Mouse (Mus musculus) layer of hippocampus, postnatal 25 days (tissue): ENCODE results near the gene AB124611. TPM values are rescaled to one million over a fixed set of nuclear protein-coding genes. Genes with fewer than 3 reads are reported as not detected.
"Not testable (repeated sequence)": the region's sequence is repeated elsewhere in the genome, so short reads cannot be mapped to it uniquely, and the experiment has no call there.

Source experiments
- DNase-seq, 2 experiments: peaks; one replicate each; pipeline ENCODE4 v3.0.0; 2022; ENCODE audit warnings: mixed read lengths in 2 of 2, low spot score in 1 of 2; ENCODE audit errors: extremely low spot score in 1 of 2
- total RNA-seq, 2 experiments: library from RNA; stranded (reverse); gene quantifications; 2 replicates each; pipeline ENCODE4 v1.2.3; 2021

The AB124611 gene
- total RNA-seq, 2 experiments from 2014 or later: 0.47 to 0.61 TPM

DNA sequence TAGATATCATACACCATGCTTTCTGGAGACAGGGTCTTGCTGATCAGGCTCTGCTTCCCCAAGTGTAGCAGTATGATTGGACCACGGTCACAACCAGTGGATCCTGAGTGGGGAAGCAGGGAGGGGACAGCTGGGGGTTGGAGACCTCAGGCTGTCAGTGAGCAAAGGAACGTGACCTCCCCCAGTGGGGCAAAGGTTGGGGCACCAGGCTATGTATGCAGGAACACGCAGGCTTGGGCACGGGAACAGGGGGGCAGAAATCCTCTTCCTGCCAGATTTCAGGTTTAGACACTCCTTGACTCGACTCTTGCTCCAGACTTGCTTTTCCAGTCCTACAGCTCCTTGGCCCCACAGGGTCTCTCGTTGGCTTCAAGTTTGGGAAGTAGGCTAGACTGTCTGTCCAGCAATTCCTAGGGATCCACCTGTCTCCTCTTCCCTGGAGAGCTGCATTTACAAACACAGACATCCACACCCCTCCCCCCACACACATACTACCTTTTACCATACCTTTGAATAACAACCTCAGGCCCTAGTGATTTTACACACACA, 8.0 kb upstream of the AB124611 start:
- no peak for DNase-seq

DNA sequence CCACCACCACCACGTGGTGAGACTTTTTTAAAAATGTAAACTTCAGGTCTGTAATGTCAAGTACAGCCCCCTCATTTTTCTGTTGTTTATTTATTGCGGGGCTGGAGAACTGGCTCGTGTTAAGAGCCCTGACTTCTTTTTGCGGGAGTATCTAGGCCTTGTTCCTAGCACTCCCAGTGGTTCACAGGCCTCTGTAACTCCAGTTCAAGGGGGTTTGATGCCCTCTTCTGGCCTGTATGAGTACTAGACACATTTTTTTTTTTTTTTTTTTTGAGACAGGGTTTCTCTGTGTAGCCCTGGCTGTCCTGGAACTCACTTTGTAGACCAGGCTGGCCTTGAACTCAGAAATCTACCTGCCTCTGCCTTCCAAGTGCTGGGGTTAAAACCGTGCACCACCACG, 7.3 kb upstream of the AB124611 start:
- DNase-seq: not testable (repeated sequence)

- no peak for DNase-seq
Observed at GRCm38 (mm10) chr9:21525142-21525936, 637 bp upstream of the AB124611 start.

DNA sequence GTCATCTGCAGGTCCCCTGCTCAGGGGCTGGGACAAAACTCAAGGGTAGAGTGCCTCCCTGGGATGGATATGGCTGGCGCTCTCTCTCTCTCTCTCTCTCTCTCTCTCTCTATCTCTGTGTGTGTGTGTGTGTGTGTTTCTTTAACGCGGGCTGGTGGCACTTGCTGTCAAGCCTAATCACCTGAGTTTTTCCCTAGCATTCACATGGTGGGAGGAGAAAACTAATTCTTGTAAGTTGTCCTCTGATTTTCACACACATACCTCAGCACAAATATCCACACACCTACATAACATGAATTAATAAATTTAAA, 613 bp downstream of the AB124611 start:
- DNase-seq: no peak

DNA sequence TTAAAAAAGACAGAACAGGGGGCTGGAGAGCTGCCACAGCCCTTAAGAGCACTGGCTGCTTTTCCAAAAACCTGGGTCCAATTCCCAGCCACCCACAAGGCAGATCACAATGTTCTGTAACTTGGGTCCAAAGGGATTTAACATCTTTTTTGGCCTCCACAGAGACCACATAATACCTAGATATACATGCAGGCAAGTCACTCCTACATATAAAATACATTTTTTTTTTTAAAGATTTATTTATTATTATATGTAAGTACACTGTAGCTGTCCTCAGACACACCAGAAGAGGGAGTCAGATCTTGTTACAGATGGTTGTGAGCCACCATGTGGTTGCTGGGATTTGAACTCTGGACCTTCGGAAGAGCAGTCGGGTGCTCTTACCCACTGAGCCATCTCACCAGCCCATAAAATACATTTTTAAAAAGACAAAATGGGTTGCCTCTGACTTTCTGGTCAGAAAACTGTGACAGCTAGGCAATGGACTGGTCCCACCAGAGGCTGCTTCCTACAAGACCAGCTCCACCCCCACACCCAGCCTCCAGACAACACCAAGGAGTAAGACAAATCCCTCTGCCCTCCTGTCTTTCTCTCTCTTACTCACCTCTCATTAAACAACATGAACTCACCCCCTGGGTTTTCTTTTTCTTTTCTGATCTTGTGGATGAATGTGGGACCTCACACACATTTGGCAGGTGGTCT, 1.3 kb downstream of the AB124611 start:
- no peak for DNase-seq

DNA sequence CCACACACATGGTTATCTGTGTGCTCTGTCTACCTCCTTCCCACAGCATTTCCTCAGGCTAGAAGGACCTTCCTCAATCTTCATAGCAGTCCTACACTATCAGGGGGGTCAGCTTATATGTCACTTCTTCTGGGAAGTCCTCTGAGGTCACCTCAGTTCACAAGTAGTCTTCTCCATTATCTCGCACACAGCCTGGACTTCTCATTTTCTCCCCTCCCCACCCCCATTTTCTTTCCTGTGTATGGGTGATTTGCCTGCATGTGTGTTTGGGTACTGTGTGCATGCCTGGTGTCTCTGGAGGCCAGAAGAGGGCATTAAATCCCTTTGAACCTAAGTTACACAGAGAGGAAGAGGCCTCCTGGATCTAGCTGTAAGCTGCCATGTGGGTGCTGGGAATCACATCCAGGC, 1.9 kb downstream of the AB124611 start:
- DNase-seq: no peak

GRCm38 (mm10) chr9:21536501-21536900, 10.5 kb downstream of the AB124611 start:
- DNase-seq: no peak

- no peak for DNase-seq
Observed at GRCm38 (mm10) chr9:21537009-21537408, 11.0 kb downstream of the AB124611 start.

DNA sequence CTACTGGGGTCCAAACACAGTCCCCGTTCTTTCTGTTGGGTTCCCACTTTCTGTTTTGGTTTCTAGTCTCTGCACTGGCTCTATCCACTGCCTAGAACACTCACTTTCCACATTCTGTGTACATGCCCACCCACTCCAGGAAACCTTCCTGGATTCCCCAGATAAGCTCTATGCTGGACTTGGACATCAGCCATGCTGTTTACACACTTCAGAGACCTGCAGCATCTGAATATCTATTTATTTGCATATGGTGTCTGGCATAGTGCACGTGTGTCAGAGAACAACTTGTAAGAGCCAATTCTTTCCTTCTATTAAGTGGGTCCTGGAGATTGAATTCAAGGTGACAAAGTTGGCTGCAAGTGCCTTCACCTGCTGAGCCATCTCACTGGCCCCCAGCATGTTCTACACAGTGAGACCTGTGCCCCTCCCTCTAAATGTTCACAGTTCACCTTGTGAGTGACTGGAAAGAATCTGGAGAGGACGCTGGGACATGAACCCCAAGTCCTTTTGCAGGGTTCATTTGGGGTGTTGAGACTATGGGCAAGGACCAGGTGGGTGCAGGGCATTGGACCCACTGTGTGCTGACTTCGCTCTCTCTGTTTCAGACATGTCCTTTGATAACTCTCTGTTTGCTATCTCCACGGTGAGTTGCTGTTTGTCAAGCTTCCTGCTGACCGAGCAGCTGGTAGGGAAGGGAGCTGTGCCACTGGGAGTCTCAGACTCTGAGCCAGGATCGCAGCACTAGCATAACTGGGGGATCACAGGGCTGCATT, 14.2 kb downstream of the AB124611 start:
- DNase-seq: no peak

- DNase-seq: not testable (repeated sequence)
Observed at GRCm38 (mm10) chr9:21542001-21542400, 16.0 kb downstream of the AB124611 start.

- no peak for DNase-seq
Observed at GRCm38 (mm10) chr9:21545351-21545915, 19.5 kb downstream of the AB124611 start.

GRCm38 (mm10) chr9:21545916-21546788, 20.2 kb downstream of the AB124611 start:
- DNase-seq: peak; percentile 92 to 97

DNA sequence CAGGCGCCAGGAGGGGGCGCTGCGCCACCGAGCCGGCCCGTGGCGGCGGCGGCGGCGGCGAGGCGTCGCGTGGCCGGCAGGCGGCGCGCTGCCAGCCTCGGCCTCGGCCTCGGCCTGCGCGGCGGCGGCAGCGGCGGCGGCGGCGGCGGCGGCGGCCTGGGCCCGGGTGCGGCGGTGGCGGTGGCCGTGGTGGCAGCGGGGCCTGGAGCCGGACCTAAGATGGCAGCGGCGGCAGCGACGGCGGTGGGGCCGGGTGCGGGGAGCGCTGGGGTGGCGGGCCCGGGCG, 20.8 kb downstream of the AB124611 start, which contains the start of gene Carm1:
Gene Carm1 (plus strand): TSS at position 106 of the 286 bp plus-strand sequence.
- peak in 1 of 2 experiments; percentile 50 for DNase-seq

DNA sequence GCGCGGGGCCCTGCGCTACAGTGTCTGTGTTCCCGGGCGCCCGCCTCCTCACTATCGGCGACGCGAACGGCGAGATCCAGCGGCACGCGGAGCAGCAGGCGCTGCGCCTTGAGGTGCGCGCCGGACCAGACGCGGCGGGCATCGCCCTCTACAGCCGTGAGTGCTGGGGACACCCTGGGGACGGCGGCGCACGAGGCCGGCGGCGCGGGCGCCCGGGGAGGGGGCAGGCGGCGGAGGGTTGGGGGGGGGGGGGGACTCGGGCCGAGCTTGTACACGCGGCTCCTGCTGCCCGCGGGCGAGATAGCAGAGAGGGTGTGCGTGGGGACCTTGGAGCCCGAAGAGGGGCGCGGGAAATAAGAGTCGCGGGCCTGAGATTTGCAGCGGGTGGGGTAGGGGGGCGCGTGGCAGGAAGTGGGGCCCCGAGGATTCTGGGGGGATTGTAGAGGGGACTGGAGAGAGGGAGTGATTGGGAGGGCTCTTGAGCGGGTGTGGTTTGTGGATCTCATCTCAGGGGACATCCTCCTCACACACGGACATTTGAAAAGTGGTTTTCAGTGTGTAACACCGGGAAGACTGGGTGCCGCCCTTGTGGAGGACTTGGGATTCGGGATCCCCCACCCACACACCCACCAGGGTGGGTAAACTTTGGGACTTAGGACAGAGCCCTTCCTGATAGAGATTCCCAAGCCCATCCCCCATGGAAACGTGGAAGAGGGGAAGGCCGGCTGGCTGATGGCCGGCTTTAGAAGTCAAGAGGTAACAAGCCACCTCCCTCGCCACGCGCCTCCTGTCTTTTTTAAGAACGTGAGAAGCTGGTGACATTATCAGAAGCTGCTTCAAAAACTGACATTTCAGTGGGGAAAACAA, 21.3 kb downstream of the AB124611 start:
- peak in 1 of 2 experiments; percentile 41 for DNase-seq

GRCm38 (mm10) chr9:21551049-21551448, 25.1 kb downstream of the AB124611 start:
- DNase-seq: no peak

DNA sequence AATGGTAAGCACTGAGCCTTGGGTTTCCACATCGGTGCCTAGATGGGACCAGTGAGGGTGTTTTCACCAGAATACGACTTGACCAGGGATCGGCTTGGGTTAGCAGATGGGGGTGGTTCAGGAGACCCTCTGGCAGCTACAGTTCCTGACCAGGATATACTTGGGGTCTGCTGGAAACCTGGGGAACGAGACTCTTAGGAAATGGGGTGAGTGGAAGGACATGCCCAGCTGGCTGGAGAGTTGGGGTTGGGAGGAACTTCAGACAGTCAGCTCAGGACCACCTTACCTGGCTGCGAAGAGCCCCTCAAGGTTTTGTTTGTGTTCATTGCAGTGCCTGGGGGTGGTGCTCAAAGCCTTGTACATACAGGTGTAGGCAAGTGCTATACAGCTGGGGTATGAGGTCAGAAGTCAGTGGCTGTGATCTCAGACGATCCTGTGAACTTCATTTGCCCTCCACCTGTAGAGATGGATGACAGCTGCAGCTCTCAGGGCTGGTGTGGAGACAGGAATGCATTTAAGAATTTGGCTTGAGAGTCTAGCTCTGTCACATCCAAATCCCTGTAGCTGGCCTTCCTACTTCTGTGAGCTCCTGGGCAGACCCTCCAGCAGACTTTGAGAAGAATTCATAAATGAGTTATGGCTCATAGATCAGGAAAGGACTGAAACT, 27.8 kb downstream of the AB124611 start:
- DNase-seq: no peak

DNA sequence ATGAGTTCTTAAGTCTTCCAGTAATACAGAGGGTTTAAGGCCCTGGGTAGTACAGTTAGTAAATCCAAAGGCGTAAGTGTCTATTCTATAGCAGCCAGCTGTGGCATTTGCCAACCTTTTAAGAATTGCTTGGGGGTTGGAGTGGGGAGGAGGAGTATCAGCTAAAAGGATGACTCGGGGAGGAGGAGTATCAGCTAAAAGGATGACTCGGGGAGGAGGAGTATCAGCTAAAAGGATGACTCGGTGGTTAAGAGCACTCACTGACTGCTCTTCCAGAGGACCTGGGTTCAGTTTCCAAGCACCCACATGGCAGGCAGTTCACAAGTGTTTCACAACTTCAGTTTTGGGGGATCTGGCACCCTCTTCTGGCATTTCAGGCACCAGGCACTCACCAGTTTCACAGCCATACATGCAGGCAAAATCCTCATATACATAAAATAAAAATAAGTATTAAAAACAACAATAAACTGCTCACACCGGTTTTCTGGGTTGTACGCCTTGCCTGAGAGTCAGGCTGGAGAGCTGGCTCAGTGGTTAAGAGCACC, 29.3 kb downstream of the AB124611 start:
- no peak for DNase-seq

DNA sequence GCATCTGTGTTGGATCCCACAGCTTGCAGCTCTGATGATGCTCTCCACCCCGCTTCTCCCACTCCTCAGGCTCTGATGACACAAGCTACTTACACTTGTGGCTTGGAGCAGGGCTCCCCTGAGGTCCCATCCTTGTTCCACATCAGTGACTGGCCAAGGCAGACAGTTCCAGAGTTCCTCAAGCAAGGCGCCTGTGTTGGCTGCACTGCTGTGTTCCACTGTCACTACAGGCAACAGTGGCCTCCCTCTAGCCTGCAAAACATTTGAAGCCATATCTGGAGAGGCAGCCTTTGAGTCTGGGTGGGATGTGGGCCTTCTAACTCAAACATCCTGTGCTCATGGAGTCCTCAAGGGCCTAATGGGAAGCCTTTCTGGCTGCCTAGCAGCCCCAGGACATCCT, 31.0 kb downstream of the AB124611 start:
- DNase-seq: no peak
